Mouse (Mus musculus) brain, embryonic 14.5 days (tissue): ENCODE measurements around the gene Faf1.

Experiments used
- CTCF ChIP-seq: fragments of 200-500 bp; IDR thresholded peaks from 2 replicates; pipeline ENCODE4 v1.5.1; 2012; ENCODE audit warnings: inconsistent platforms, mild to moderate bottlenecking, moderate library complexity, borderline replicate concordance; ENCODE audit not compliant: insufficient read depth, insufficient read length; ENCODE audit errors: extremely low read depth
- POLR2A ChIP-seq: fragments of 200-500 bp; IDR thresholded peaks from 2 replicates; pipeline ENCODE4 v1.6.1; 2012; ENCODE audit warnings: mild to moderate bottlenecking, inconsistent platforms, borderline replicate concordance; ENCODE audit not compliant: poor library complexity, insufficient read depth, insufficient read length, severe bottlenecking; ENCODE audit errors: extremely low read depth

GRCm38 (mm10) chr4:109945554-109945953 is 269.2 kb downstream of the Faf1 start:
- TF ChIP-seq CTCF, result no peak
- TF ChIP-seq POLR2A, result no peak
